Mouse (Mus musculus) liver, embryonic 16.5 days (tissue): Measurements from ENCODE around the gene Fam8a1. TPM values are rescaled to one million over a fixed set of nuclear protein-coding genes. Genes with fewer than 3 reads are reported as not detected.

Experiments
- ATAC-seq: fragments of 200-750 bp; cut with Nextera tagmentation; 2 replicates; pipeline ENCODE4 v1.8.0; 2017; ENCODE audit warnings: low read depth, mild to moderate bottlenecking, moderate number of reproducible peaks, moderate library complexity
- H3K27ac ChIP-seq: fragments of 300-500 bp; sonication (generic); 2 replicates; pipeline ENCODE4 v1.5.1; 2014; ENCODE audit warnings: mild to moderate bottlenecking, low read length
- H3K27me3 ChIP-seq: fragments of 300-500 bp; sonication (generic); 2 replicates; pipeline ENCODE4 v1.6.1; 2014; ENCODE audit warnings: low read depth, low read length, mixed read lengths; ENCODE audit not compliant: control insufficient read depth, insufficient read depth
- H3K36me3 ChIP-seq: fragments of 300-500 bp; sonication (generic); 2 replicates; pipeline ENCODE4 v1.6.1; 2014; ENCODE audit warnings: mild to moderate bottlenecking; ENCODE audit not compliant: control insufficient read depth, insufficient read depth
- H3K4me1 ChIP-seq: fragments of 300-500 bp; sonication (generic); 2 replicates; pipeline ENCODE4 v1.6.1; 2014; ENCODE audit warnings: low read depth, low read length, mixed read lengths; ENCODE audit not compliant: control insufficient read depth
- H3K4me2 ChIP-seq: fragments of 300-500 bp; sonication (generic); 2 replicates; pipeline ENCODE4 v1.6.1; 2014; ENCODE audit warnings: low read depth, low read length, mixed read lengths
- H3K4me3 ChIP-seq: fragments of 300-500 bp; sonication (generic); 2 replicates; pipeline ENCODE4 v1.5.1; 2014; ENCODE audit warnings: low read depth, mild to moderate bottlenecking, low read length
- H3K9ac ChIP-seq: fragments of 300-500 bp; sonication (generic); 2 replicates; pipeline ENCODE4 v1.6.1; 2014; ENCODE audit warnings: low read depth, low read length
- H3K9me3 ChIP-seq: fragments of 300-500 bp; sonication (generic); replicated peaks from 2 replicates; pipeline ENCODE4 v1.6.1; 2016; ENCODE audit warnings: low read length; ENCODE audit not compliant: control insufficient read depth
- WGBS: fragments of 180-500 bp; shearing (Covaris S2); extraction: QIAGEN DNeasy Blood & Tissue Kit; methylation state at CpG from one replicate; pipeline ENCODE4 v1.1.7; 2014; ENCODE audit not compliant: insufficient replicate concordance; 5-methylcytosine and 5-hydroxymethylcytosine counted together
- polyA plus RNA-seq: library from polyadenylated mRNA; unstranded; fragments of >200 nt; fragmentation: Nextera tagmentation; extraction: Ambion mirVana; gene quantifications from 2 replicates; pipeline ENCODE4 v1.2.1, GENCODE M21; 2015

The Fam8a1 gene
- polyA plus RNA-seq, 1 experiment from 2014 or later, result 2.3 TPM

DNA sequence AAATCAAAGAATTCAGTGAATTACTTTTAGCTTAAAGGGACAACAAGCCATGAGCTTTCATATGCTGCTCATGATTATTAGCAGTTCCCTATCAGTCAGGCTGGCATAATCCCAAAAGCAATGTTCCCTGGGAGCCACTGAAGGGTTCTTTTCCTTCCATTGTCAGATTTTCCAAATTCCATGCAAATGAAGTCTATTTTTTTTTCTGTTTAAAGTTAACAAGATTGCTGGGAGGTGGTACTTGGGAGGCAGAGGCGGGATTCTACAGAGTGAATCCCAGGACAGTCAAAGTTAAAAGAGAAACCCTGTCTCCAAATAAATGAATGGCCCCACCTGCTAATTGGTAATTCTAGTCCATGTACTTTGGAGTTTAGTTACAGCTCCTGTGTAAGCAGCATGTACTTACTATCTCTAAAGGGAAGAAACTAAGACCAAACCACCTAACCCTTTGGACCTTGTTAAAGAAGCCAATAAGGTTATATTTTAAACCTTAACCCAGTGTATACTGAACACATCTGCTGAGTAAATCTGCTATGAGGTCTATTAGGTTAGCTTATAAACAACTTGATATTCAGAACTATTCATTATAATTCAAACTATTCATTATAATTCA, 26.1 kb downstream of the Fam8a1 start:
- Histone ChIP-seq H3K27me3 (no peaks in the 10 kb centered on the region), H3K4me1 (no peaks in the 10 kb centered on the region; the same call in 1 of the 2 replicates), H3K4me2 (no peak overlapping the region), H3K36me3 (peaks cover 42% of the 10 kb centered on the region), H3K9ac (no peak overlapping the region), H3K9me3 (no peaks in the 10 kb centered on the region), H3K27ac (no peak overlapping the region), H3K4me3 (no peak overlapping the region)
- no peak for ATAC-seq
- 97% methylated on average over 1 of the region's 1 CpGs for WGBS

DNA sequence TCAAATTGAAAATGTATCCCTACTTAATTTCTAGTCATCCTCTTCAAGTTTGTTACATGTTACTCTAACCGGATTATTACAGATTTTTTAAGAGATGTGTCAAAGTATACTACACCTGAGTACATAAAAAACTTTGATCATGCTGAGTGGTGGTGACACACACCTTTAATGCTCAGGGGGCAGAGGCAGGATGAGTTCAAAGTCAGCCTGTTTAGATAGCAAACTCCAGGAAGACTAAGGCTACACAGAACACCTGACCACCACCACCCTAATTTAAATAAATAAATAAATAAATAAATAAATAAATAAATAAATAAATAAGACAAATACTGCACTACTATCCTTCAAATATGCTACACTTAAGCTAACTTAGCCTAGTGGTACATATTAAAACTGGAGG, 26.6 kb downstream of the Fam8a1 start:
- no peak overlapping the region for H3K27ac ChIP-seq
- H3K36me3 ChIP-seq, result peaks cover 44% of the 10 kb centered on the region
- no peaks in the 10 kb centered on the region for H3K27me3 ChIP-seq
- 89% methylated on average over 1 of the region's 1 CpGs for WGBS
- H3K4me3 ChIP-seq, result no peak overlapping the region
- no peaks in the 10 kb centered on the region; the same call in 1 of the 2 replicates for H3K4me1 ChIP-seq
- H3K4me2 ChIP-seq, result no peak overlapping the region
- no peak overlapping the region for H3K9ac ChIP-seq
- no peaks in the 10 kb centered on the region for H3K9me3 ChIP-seq
- ATAC-seq, result no peak

DNA sequence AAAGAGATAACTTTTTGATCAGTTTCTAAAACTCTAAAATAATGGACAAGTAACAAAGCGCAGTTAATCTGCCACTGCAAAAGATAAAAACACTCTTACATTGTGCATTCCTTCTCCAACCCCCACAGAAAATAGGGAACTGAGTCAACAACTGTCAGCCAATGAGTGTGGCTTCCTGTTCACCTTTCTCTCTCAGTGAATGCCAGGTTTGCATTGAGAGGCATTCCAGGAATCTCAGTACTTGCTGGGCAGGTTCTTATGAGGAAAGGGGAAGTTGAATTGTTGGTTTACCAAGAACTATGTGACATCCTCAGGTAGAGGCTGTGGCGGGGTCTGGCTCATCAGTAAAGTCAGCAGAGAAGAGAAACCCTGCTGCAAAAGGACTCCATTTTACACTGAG, 27.5 kb downstream of the Fam8a1 start:
- no peak overlapping the region for H3K27ac ChIP-seq
- H3K4me3 ChIP-seq, result no peak overlapping the region
- no peaks in the 10 kb centered on the region for H3K27me3 ChIP-seq
- H3K4me2 ChIP-seq, result no peak overlapping the region
- no peak for ATAC-seq
- 80% methylated on average over 2 of the region's 2 CpGs for WGBS
- no peak overlapping the region for H3K9ac ChIP-seq
- peaks cover 40% of the 10 kb centered on the region for H3K36me3 ChIP-seq
- no peaks in the 10 kb centered on the region for H3K9me3 ChIP-seq
- no peaks in the 10 kb centered on the region; the same call in 1 of the 2 replicates for H3K4me1 ChIP-seq

DNA sequence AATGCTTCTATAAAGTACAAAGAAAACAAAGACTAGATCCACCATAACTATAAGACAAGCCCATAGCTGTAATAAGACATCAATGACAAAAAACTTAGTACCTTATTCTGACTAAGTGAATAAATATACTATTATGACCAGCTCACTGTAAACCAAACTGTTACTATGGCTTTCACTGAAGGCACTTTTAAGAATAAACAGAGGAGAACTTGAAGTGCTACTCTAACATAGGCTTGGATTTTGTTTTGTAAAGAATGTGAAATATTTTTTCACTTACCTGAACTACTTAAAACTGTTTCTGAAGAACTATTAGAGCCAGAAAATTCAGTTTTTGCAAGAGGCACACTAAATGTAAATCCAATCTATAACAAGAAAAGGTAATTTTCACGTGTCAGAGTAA, 30.1 kb downstream of the Fam8a1 start:
- peaks cover 36% of the 10 kb centered on the region for H3K36me3 ChIP-seq

DNA sequence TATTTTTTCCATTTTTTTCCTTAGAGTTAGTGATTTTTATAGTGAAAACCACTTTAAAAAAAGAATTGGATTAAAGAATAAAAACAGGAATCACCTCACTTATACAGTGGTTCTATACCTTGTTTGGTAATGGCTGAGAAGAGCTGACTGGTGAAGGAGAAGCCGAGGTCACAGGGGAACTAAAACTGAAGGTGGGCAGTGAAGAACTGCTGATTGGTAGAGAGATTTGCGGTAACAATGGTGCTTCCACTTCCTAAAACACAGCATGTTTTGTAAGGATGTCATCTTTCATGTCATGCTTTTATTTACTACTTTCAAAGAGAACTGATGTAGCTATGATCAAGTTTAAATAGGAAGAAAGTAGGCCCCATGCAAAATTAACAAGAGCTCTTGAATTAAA, 32.2 kb downstream of the Fam8a1 start:
- Histone ChIP-seq H3K36me3 (peaks cover 30% of the 10 kb centered on the region), H3K27me3 (no peaks in the 10 kb centered on the region), H3K27ac (no peak overlapping the region), H3K4me3 (no peak overlapping the region), H3K4me2 (no peak overlapping the region), H3K4me1 (no peaks in the 10 kb centered on the region; the same call in 1 of the 2 replicates), H3K9me3 (no peaks in the 10 kb centered on the region), H3K9ac (no peak overlapping the region)
- WGBS, result 72% methylated on average over 2 of the region's 2 CpGs
- no peak for ATAC-seq

More for the DNA sequence above, 30.1 kb downstream of the Fam8a1 start:
- no peaks in the 10 kb centered on the region for H3K27me3 ChIP-seq
- no peak overlapping the region for H3K4me2 ChIP-seq
- H3K4me1 ChIP-seq, result no peaks in the 10 kb centered on the region; the same call in 1 of the 2 replicates
- no peak overlapping the region for H3K4me3 ChIP-seq
- ATAC-seq, result no peak
- H3K9me3 ChIP-seq, result no peaks in the 10 kb centered on the region
- no peak overlapping the region for H3K9ac ChIP-seq
- WGBS, result 83% methylated on average over 1 of the region's 1 CpGs
- H3K27ac ChIP-seq, result no peak overlapping the region

DNA sequence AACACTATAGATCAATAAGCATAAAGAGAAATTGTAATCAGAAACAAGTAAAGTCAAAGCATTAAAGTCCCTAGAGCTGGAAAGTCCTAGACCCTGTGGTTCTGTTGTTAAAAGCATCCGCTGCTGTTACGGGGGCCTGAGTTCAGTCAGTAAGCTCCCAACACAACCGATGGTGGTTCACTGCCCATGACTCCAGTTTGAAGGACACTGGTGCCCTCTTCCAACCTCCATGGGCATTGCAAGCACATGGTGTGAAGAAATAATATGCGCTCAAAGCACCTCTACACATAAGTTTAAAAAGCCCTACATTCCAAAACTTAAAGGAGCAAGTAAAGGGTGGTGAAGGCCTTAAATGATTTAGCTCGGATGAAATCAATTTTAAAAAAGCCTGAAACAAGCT, 33.8 kb downstream of the Fam8a1 start:
- H3K36me3 ChIP-seq, result peaks cover 28% of the 10 kb centered on the region
- no peak overlapping the region for H3K4me2 ChIP-seq
- no peak for ATAC-seq
- H3K27me3 ChIP-seq, result no peaks in the 10 kb centered on the region
- no peak overlapping the region for H3K4me3 ChIP-seq
- H3K9ac ChIP-seq, result no peak overlapping the region
- no peak overlapping the region for H3K27ac ChIP-seq
- H3K9me3 ChIP-seq, result no peaks in the 10 kb centered on the region
- WGBS, result 77% methylated on average over 5 of the region's 5 CpGs
- no peaks in the 10 kb centered on the region for H3K4me1 ChIP-seq

GRCm38 (mm10) chr13:46713486-46713885, 44.2 kb downstream of the Fam8a1 start:
- Histone ChIP-seq H3K4me2 (no peak overlapping the region), H3K9me3 (no peaks in the 10 kb centered on the region), H3K4me3 (no peak overlapping the region), H3K4me1 (peaks cover 12% of the 10 kb centered on the region), H3K27me3 (no peaks in the 10 kb centered on the region), H3K27ac (no peak overlapping the region), H3K36me3 (peaks cover 38% of the 10 kb centered on the region), H3K9ac (no peak overlapping the region)
- WGBS, result 85% methylated on average over 5 of the region's 5 CpGs
- no peak for ATAC-seq

DNA sequence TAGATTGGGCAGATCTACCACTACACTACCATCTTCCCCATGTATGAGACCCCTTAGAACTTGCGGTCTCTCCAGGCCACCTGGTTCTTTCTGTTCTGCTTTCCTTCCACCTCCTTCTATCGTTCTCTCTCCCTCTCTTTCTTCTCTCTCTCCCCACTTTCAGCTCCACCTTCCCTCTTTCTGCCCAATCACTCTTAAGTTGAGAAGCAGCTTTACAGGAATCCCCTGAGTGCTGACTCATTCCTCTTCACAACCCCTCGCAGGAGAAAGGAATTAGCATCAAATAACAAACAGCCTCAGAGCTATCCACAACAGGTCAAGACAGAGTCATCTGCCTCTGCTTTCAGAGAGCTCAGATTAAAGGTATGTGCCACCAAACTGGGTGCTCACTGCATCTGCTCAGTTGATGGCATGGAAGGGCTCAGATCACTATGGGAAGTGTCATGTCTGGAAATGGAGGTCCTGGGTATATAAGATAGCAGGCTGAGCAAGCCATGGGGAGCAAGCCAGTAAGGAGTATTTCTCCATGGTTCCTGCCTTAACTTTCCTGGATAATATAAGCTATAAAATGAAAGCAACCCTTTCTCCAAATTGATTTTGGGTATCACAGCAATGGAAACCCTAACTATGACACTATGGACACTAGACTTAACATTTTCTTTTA, 46.8 kb downstream of the Fam8a1 start:
- Histone ChIP-seq H3K4me1 (peaks cover 18% of the 10 kb centered on the region), H3K4me2 (no peak overlapping the region), H3K9me3 (no peaks in the 10 kb centered on the region), H3K9ac (no peak overlapping the region), H3K4me3 (no peak overlapping the region), H3K36me3 (peaks cover 25% of the 10 kb centered on the region), H3K27me3 (no peaks in the 10 kb centered on the region), H3K27ac (peak overlapping the region; percentile 50)
- WGBS, result 37% methylated on average over 3 of the region's 3 CpGs
- peak; percentile 62 for ATAC-seq

- 0 out of 2 replicates have a peak overlapping the region, but pooled peaks have one; percentile 24 for H3K4me2 ChIP-seq
- H3K4me1 ChIP-seq, result peaks cover 29% of the 10 kb centered on the region
- no peak overlapping the region for H3K9ac ChIP-seq
- 42% methylated on average over 5 of the region's 5 CpGs for WGBS
- H3K27me3 ChIP-seq, result no peaks in the 10 kb centered on the region
- peaks cover 8% of the 10 kb centered on the region for H3K36me3 ChIP-seq
- H3K27ac ChIP-seq, result peak overlapping the region; percentile 44
- no peaks in the 10 kb centered on the region for H3K9me3 ChIP-seq
- ATAC-seq, result no peak
- no peak overlapping the region for H3K4me3 ChIP-seq
Measured at GRCm38 (mm10) chr13:46718893-46719400, 49.6 kb downstream of the Fam8a1 start.
